Mouse (Mus musculus) layer of hippocampus, postnatal 10 days (tissue): ENCODE data around the gene C1rl. TPM values are rescaled to one million over a fixed set of nuclear protein-coding genes. Genes with fewer than 3 reads are reported as not detected.

Experiments used
- total RNA-seq, 2 experiments: library from RNA; stranded (reverse); gene quantifications; 2 replicates each; pipeline ENCODE4 v1.2.3; 2021

C1rl gene
- total RNA-seq, 2 experiments from 2014 or later: 0.25 to 0.34 TPM

Other genes with a start within 250 kb of the C1rl start
- gene Cd163, start 188.5 kb upstream of the C1rl start, total RNA-seq: 1 to 10 TPM; 3.7 to 4.0 TPM
- 10 to 100 TPM; 70.2 to 81.5 TPM for gene Pex5, start 78.0 kb upstream of the C1rl start, total RNA-seq
- 100 to 1,000 TPM; 272 to 280 TPM for gene Clstn3, start 28.3 kb upstream of the C1rl start, total RNA-seq
- under 1 TPM; 0.30 to 0.47 TPM for gene C1ra, start 19.3 kb downstream of the C1rl start, total RNA-seq
- gene C1s1, start 49.2 kb downstream of the C1rl start, total RNA-seq: 1 to 10 TPM; 1.2 to 1.3 TPM
- gene C1rb, start 77.2 kb downstream of the C1rl start, total RNA-seq: under 1 TPM in 1 of 2 experiments, not detected in 1; 0.16 TPM
- under 1 TPM; 0.57 to 0.62 TPM for gene C1s2, start 143.0 kb downstream of the C1rl start, total RNA-seq
- gene Lpcat3, start 169.9 kb downstream of the C1rl start, total RNA-seq: 10 to 100 TPM; 43.5 to 44.0 TPM
- gene Emg1, start 219.1 kb downstream of the C1rl start, total RNA-seq: 10 to 100 TPM; 49.4 to 53.8 TPM
- 100 to 1,000 TPM; 159 to 164 TPM for gene Phb2, start 219.2 kb downstream of the C1rl start, total RNA-seq
- 1 to 10 TPM; 4.3 to 5.3 TPM for gene Ptpn6, start 245.6 kb downstream of the C1rl start, total RNA-seq
- gene Grcc10, start 248.3 kb downstream of the C1rl start, total RNA-seq: 100 to 1,000 TPM; 329 to 345 TPM